ENCODE assay signal across 29 mouse cellular contexts in the genomic region with DNA sequence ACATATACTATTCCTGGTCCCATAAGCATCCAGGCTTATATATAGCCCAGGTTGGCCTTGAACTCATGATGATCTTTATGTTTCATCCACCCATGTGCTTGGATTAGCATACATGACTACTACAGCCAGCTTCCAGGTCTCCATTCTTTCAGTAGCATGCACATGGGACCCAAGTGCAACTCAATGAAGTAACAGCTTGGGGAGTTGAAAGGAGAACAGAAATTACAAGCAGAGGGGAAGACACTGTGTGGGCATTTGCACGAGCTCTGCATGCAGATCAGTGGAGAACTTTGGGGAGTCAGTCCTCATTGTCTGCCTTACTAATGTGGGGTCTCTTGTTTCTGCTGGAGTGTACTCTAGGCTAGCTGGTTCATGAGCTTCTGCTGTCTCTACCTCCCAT. TPM values are rescaled to one million over a fixed set of nuclear protein-coding genes. Genes with fewer than 3 reads are reported as not detected.
DNase-seq lines count a peak whose midpoint lies in the region; ATAC-seq and TF ChIP-seq lines count a peak whose summit lies in the region.
"Had no signal": no experiment of that assay in that cellular context is flagged by ENCODE, and none has a peak within 500 bp of the region (broad histone marks: within the 10 kb centered on the region; RNA-seq: fewer than 3 reads in every experiment).

No protein-coding gene starts in this region.

- H3K4me3 ChIP-seq in heart, adult 2 months: no peak overlapping the region
- no peak overlapping the region for H3K4me3 ChIP-seq in bone marrow macrophage, adult 2 months (ENCODE audit: insufficient read depth, low read length)
- H3K4me3 ChIP-seq: embryonic facial prominence, embryonic 12.5 days; embryonic facial prominence, embryonic 15.5 days; erythroblast, embryonic 14.5 days; forebrain, embryonic 12.5 days; forebrain, embryonic 15.5 days; heart, embryonic 10.5 days; heart, embryonic 13.5 days had no signal

- H3K27me3 ChIP-seq in heart, adult 2 months (ENCODE audit: control insufficient read depth, insufficient read depth, low read length): no peaks in the 10 kb centered on the region

- DNase-seq in heart, adult 11 months: peak; percentile 82
- DNase-seq in heart, adult 2 months: no peak
- DNase-seq in embryo, embryonic 10.5 days (ENCODE audit: low spot score): no peak
- no peak for DNase-seq in thymus, postnatal 36 days
- DNase-seq: adrenal gland, adult 8-10 months; adrenal gland, postnatal 25 days; B cell, adult 2 months; cerebellum, adult 18-20 months; cerebellum, adult 9-10 months; cerebellum, postnatal 14 days; gastrocnemius, postnatal 10 days; gastrocnemius, postnatal 36 days; heart, adult 18-20 months; heart, postnatal 14 days; heart, postnatal 4 days had no signal

- TF ChIP-seq CTCF in heart, adult 2 months (IDR thresholded peaks at IDR 0.05): no peak
- TF ChIP-seq CTCF in bone marrow macrophage, adult 2 months (IDR thresholded peaks at IDR 0.05; ENCODE audit: low read depth, low read length): no peak

- H3K27ac ChIP-seq in heart, adult 2 months: no peak overlapping the region
- peak overlapping the region; percentile 4; the same call in 1 of the 2 replicates for H3K27ac ChIP-seq in bone marrow macrophage, adult 2 months (ENCODE audit: insufficient read depth, low read depth, low read length)
- H3K27ac ChIP-seq: embryonic facial prominence, embryonic 12.5 days; embryonic facial prominence, embryonic 15.5 days; forebrain, embryonic 12.5 days; forebrain, embryonic 15.5 days; heart, embryonic 10.5 days; heart, embryonic 13.5 days; hindbrain, embryonic 14.5 days; hindbrain, postnatal 0 days had no signal

- 83% methylated on average over 1 of the region's 1 CpGs for WGBS in heart, adult 2 months

- no peaks in the 10 kb centered on the region for H3K79me2 ChIP-seq in heart, adult 2 months (replicated peaks; ENCODE audit: control insufficient read depth, insufficient read depth, low read length)

- H3K9ac ChIP-seq in heart, adult 2 months (ENCODE audit: low read depth, low read length): no peak overlapping the region
- H3K9ac ChIP-seq: embryonic facial prominence, embryonic 12.5 days; embryonic facial prominence, embryonic 15.5 days; forebrain, embryonic 12.5 days; forebrain, embryonic 15.5 days; heart, embryonic 13.5 days; hindbrain, embryonic 14.5 days had no signal

- TF ChIP-seq EP300 in heart, adult 2 months (IDR thresholded peaks at IDR 0.05; ENCODE audit: insufficient read depth, low read depth, low read length): no peak

- intact Hi-C loops in heart, adult 2 months (cut with DNase I): no loop called here

- no peak for TF ChIP-seq POLR2A in heart, adult 2 months (IDR thresholded peaks at IDR 0.05; ENCODE audit: insufficient read depth, low read depth, low read length)
- no peak for TF ChIP-seq POLR2A in bone marrow macrophage, adult 2 months (IDR thresholded peaks at IDR 0.05; ENCODE audit: borderline replicate concordance, low read depth, low read length)

- ATAC-seq in megakaryocyte progenitor cell, adult 5-6 weeks (replicated peaks; ENCODE audit: poor library complexity): peak; percentile 30; the same call in 1 of the 2 replicates
- ATAC-seq: activated CD4-positive, CD25-positive, alpha-beta regulatory T cell, adult 4 months; forebrain, embryonic 15.5 days; hindbrain, postnatal 0 days; inflammation-experienced regulatory T-cells, adult 6 months; intestine, embryonic 16.5 days had no signal

- no peaks in the 10 kb centered on the region; the same call in 1 of the 2 replicates for H3K4me1 ChIP-seq in heart, adult 2 months (ENCODE audit: control insufficient read depth, insufficient read depth, low read length)
- H3K4me1 ChIP-seq in bone marrow macrophage, adult 2 months (ENCODE audit: control insufficient read depth, insufficient read depth, low read length): peaks cover 48% of the 10 kb centered on the region

- no peaks in the 10 kb centered on the region for H3K36me3 ChIP-seq in heart, adult 2 months (ENCODE audit: control insufficient read depth, insufficient read depth, low read length)
- H3K36me3 ChIP-seq: embryonic facial prominence, embryonic 12.5 days; embryonic facial prominence, embryonic 15.5 days; forebrain, embryonic 12.5 days; forebrain, embryonic 15.5 days; heart, embryonic 10.5 days; heart, embryonic 13.5 days had no signal

RNA-seq across cellular contexts. Expression of a gene that starts 7.4 kb away (rescaled TPM):
- 10 to 100 TPM; 17.5 to 24.7 TPM for total RNA-seq in heart, adult 2 months (2021)
- polyA plus RNA-seq in heart, adult 2 months (2012; rRNA removed): 5.7 and 10.4 TPM in 2 replicates
- 78.5 and 83.3 TPM in 2 replicates for polyA plus RNA-seq in bone marrow macrophage, adult 2 months (2012; ENCODE audit: insufficient read depth, insufficient read length, missing spikeins)
- total RNA-seq in megakaryocyte progenitor cell, adult 5-6 weeks (2015): 81.8 and 91.6 TPM in 2 replicates
- total RNA-seq in megakaryocyte progenitor cell, adult 5-6 weeks (2017): 40.7 and 45.9 TPM in 2 replicates

RNA-seq across cellular contexts. Expression of a gene that starts 45.3 kb away (rescaled TPM):
- total RNA-seq in heart, adult 2 months (2021): 10 to 100 TPM in 1 of 2 experiments, 1 to 10 TPM in 1; 8.0 to 10.9 TPM
- polyA plus RNA-seq in heart, adult 2 months (2012; rRNA removed): 2.6 and 5.4 TPM in 2 replicates
- 7.2 and 7.4 TPM in 2 replicates for polyA plus RNA-seq in bone marrow macrophage, adult 2 months (2012; ENCODE audit: insufficient read depth, insufficient read length, missing spikeins)
- 20.2 and 21.9 TPM in 2 replicates for total RNA-seq in megakaryocyte progenitor cell, adult 5-6 weeks (2015)
- 41.9 and 44.6 TPM in 2 replicates for total RNA-seq in megakaryocyte progenitor cell, adult 5-6 weeks (2017)
